Mouse (Mus musculus): ENCODE measurements at regions not wholly inside any gene's neighbourhood (a gene's known extent, or its start where the extent isn't known, plus 50 kb on each side); places are given as distances from the start of the nearest gene placed in this dataset.
"Not testable (repeated sequence)": the region's sequence is repeated elsewhere in the genome, so short reads cannot be mapped to it uniquely, and the experiment has no call there.

- no peak for DNase-seq (ENCODE audit: low spot score in 2 of 2)
Measured at GRCm38 (mm10) chr12:54519370-54519769, 137.0 kb downstream of the Sptssa start.

GRCm38 (mm10) chr12:54517265-54517664 lies 139.1 kb downstream of the Sptssa start:
- DNase-seq (ENCODE audit: low spot score in 2 of 2): no peak

GRCm38 (mm10) chr12:54516463-54516862 lies 139.9 kb downstream of the Sptssa start:
- no peak for DNase-seq (ENCODE audit: low spot score in 2 of 2)

GRCm38 (mm10) chr12:54516039-54516438 lies 140.3 kb downstream of the Sptssa start:
- not testable (repeated sequence) for DNase-seq (ENCODE audit: low spot score in 2 of 2)

GRCm38 (mm10) chr12:54509903-54510302 lies 146.5 kb downstream of the Sptssa start:
- DNase-seq (ENCODE audit: low spot score in 2 of 2): no peak

- DNase-seq (ENCODE audit: low spot score in 2 of 2): no peak
Measured at GRCm38 (mm10) chr12:54502775-54503174, 153.6 kb downstream of the Sptssa start.

- no peak for DNase-seq (ENCODE audit: low spot score in 2 of 2)
Measured at GRCm38 (mm10) chr12:54499963-54500362, 156.4 kb downstream of the Sptssa start.

GRCm38 (mm10) chr12:54495701-54496374 lies 160.5 kb downstream of the Sptssa start:
- no peak for DNase-seq (ENCODE audit: low spot score in 2 of 2)

GRCm38 (mm10) chr12:54494756-54495375 lies 161.5 kb downstream of the Sptssa start:
- no peak for DNase-seq (ENCODE audit: low spot score in 2 of 2)

GRCm38 (mm10) chr12:54492737-54493136 lies 163.6 kb downstream of the Sptssa start:
- no peak for DNase-seq (ENCODE audit: low spot score in 2 of 2)

GRCm38 (mm10) chr12:54490460-54490859 lies 165.9 kb downstream of the Sptssa start:
- DNase-seq (ENCODE audit: low spot score in 2 of 2): no peak

- DNase-seq (ENCODE audit: low spot score in 2 of 2): peak; percentile 66 to 79
Measured at GRCm38 (mm10) chr12:54489675-54490074, 166.7 kb downstream of the Sptssa start.

GRCm38 (mm10) chr12:54487689-54488088 lies 168.7 kb downstream of the Sptssa start:
- DNase-seq (ENCODE audit: low spot score in 2 of 2): no peak

- no peak for DNase-seq (ENCODE audit: low spot score in 2 of 2)
Measured at GRCm38 (mm10) chr12:54482020-54482419, 174.4 kb downstream of the Sptssa start.

- DNase-seq (ENCODE audit: low spot score in 2 of 2): no peak
Measured at GRCm38 (mm10) chr12:54479841-54480240, 176.5 kb downstream of the Sptssa start.

GRCm38 (mm10) chr12:54472881-54473280 lies 183.5 kb downstream of the Sptssa start:
- DNase-seq (ENCODE audit: low spot score in 2 of 2): no peak

- no peak for DNase-seq (ENCODE audit: low spot score in 2 of 2)
Measured at GRCm38 (mm10) chr12:54472407-54472806, 184.0 kb downstream of the Sptssa start.

GRCm38 (mm10) chr12:54467635-54468034 lies 188.7 kb downstream of the Sptssa start:
- DNase-seq (ENCODE audit: low spot score in 2 of 2): no peak

- no peak for DNase-seq (ENCODE audit: low spot score in 2 of 2)
Measured at GRCm38 (mm10) chr12:54463806-54464205, 192.6 kb downstream of the Sptssa start.

GRCm38 (mm10) chr12:54461411-54461810 lies 195.0 kb downstream of the Sptssa start:
- no peak for DNase-seq (ENCODE audit: low spot score in 2 of 2)

GRCm38 (mm10) chr12:54460135-54460523 lies 196.2 kb downstream of the Sptssa start:
- DNase-seq (ENCODE audit: low spot score in 2 of 2): peak in 1 of 2 experiments; percentile 8

- DNase-seq (ENCODE audit: low spot score in 2 of 2): no peak
Measured at GRCm38 (mm10) chr12:54459462-54460134, 196.8 kb downstream of the Sptssa start.
